Mouse (Mus musculus): ENCODE measurements around the gene Olfr434. TPM values are rescaled to one million over a fixed set of nuclear protein-coding genes. Genes with fewer than 3 reads are reported as not detected.
"Not testable (repeated sequence)": the region's sequence is repeated elsewhere in the genome, so short reads cannot be mapped to it uniquely, and the experiment has no call there.

Gene Olfr434
- total RNA-seq (2021): not detected
- long read RNA-seq, experiment 1: 0 reads
- long read RNA-seq, experiment 2: 0 reads

- not testable (repeated sequence) for DNase-seq (ENCODE audit: low spot score in 2 of 2)
Measured at GRCm38 (mm10) chr6:43212873-43213272, at the start of gene Olfr434. TSS of gene Olfr434 (plus strand) at chr6:43213021.

DNA sequence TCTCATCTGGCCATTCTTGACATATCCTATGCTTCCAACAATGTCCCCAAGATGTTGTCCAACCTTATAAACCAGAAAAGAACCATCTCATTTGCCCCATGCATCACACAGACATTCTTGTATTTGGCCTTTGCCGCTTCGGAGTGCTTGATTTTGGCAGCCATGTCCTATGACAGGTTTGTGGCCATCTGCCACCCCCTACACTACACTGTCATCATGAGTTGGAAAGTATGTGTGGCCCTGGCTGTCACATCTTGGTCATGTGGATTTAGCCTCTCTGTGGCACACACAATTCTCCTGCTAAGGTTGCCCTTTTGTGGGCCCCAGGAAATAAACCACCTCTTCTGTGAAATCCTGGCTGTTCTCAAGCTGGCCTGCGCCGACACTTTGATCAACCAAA lies 45.6 kb upstream of the Olfr434 start:
- no peak for DNase-seq (ENCODE audit: low spot score in 2 of 2)

DNA sequence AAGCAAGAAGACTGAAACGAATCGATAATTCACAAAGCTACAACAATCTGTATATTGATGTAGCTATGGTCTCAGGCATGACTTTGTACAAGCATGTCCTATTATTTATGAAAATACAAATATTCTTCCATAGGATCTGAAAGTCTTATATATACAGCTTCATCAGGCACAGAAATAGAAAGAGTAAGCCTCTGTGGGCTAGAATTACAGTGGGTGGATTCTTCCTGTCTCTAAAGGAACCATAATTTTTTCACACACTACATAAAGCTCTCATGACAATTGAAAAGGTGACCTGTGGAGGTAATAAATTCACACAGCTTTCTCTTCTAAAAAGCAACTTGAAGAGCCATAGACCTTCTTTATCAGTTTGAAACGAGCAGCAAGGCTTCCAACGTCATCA lies 41.0 kb upstream of the Olfr434 start, which contains the start of gene Olfr13:
TSS of gene Olfr13 (plus strand) at position 301 of the 400 bp plus-strand sequence.
- no peak for DNase-seq (ENCODE audit: low spot score in 2 of 2)

GRCm38 (mm10) chr6:43178129-43178528 lies 34.7 kb upstream of the Olfr434 start:
- DNase-seq (ENCODE audit: low spot score in 2 of 2): no peak

DNA sequence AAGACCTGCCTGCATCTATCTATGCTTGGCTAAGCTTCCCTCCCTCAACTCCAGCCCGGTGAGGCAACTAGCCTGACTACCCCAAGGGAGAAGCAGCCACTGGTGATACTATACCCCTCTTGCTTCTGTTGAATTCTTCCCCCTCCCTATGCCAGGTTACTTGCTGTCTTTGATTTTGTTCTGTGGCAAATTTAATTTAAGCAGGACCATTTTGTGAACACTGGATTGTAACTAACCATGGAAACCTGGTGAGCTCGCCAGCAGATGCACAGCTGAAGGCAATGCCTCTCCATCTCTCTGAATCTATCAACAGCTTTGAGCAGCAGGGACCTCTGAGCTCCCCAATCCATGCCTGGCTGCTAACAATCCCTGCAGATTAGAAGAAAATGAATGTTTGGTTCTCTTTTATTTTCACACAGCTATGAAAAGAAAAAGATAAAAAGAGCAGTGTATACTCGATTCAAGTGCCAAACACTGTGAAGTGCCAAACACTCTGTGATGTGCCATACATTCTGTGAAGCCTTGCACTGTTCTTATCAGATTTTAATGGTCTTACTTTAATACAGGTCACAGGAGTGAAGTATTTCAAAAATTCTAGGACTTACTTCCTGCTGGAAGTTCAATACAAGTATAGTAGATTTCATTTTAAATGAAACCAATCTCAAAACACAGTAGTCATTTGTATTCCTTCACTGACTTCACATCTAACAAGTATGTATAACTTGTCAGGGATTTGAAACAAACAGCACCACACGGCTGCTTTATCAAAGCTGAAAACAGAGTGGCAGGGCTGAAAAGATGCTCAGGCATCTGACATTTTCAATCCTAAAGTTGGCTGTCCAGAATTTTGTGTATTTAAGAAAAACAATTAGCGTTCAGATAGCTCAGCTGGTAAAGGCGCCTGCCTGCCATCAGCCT lies 34.0 kb upstream of the Olfr434 start:
- DNase-seq (ENCODE audit: low spot score in 2 of 2): no peak

DNA sequence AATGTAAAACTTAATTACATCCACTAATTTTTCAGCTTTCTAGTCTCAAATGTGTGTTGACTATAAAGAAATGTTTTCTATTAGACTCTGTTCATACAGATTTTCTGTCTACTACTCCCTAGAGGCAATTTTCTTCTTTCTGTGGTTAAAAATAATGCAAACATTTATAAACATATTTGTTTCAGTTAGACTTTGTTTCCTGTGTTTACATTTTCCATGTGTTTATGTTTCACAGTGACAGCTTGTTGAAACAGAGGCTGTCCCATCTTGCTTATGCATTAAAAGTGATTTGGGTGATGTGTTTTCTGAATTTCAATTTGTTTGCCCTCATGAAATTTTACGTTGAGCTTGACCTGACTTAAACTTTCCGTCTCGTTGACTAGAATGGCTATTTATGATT lies 21.8 kb upstream of the Olfr434 start:
- no peak for DNase-seq (ENCODE audit: low spot score in 2 of 2)

DNA sequence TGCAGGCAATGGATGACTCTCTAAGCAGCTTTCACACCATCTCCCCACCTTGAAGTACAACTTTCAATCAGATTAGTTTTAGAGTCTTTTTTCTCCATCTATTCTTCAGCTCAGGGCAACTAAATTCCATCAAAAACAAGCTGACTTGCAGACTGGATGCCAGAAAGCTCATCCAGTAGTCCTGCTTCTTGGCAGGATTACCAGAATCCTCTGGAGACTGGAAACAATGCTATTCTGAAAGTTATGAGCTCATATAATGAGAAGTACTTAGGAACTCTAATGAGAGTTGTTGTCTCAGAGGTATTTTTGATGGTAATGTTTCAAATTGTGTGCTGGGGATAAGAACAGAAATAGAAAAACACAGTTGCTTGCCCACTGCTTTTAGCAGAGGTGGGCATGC lies 16.0 kb upstream of the Olfr434 start, which contains the start of gene Olfr435:
TSS of gene Olfr435 (plus strand) at position 366 of the 400 bp plus-strand sequence.
- DNase-seq (ENCODE audit: low spot score in 2 of 2): no peak

DNA sequence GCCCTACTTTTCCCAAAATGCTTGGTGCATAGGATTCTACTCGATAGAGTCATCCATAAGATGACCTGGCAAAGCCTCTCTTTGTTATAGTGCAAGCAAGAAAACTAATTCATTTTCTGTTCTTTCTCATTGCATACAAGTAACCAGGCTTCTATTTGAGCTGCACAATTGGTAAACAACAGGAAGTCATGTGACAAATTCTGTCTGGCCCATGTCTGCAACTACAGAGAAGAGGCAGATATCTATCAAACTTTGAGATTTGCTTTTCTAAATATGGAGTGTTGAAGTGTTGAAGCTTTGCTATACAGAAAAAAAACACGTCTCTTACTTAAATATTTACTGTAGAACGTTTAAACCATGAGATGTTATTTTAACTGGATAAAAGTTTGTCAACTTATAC lies 14.7 kb upstream of the Olfr434 start:
- no peak for DNase-seq (ENCODE audit: low spot score in 2 of 2)

GRCm38 (mm10) chr6:43202786-43203185 lies 10.0 kb upstream of the Olfr434 start:
- DNase-seq (ENCODE audit: low spot score in 2 of 2): no peak

- no peak for DNase-seq (ENCODE audit: low spot score in 2 of 2)
Measured at GRCm38 (mm10) chr6:43205355-43205754, 7.5 kb upstream of the Olfr434 start.

- DNase-seq (ENCODE audit: low spot score in 2 of 2): not testable (repeated sequence)
Measured at GRCm38 (mm10) chr6:43231255-43231654, 18.4 kb downstream of the Olfr434 start, which contains the start of gene Olfr47. TSS of gene Olfr47 (plus strand) at chr6:43231529.

- DNase-seq (ENCODE audit: low spot score in 2 of 2): no peak
Measured at GRCm38 (mm10) chr6:43242061-43242460, 29.2 kb downstream of the Olfr434 start.

- DNase-seq (ENCODE audit: low spot score in 2 of 2): no peak
Measured at GRCm38 (mm10) chr6:43247396-43247795, 34.6 kb downstream of the Olfr434 start.

DNA sequence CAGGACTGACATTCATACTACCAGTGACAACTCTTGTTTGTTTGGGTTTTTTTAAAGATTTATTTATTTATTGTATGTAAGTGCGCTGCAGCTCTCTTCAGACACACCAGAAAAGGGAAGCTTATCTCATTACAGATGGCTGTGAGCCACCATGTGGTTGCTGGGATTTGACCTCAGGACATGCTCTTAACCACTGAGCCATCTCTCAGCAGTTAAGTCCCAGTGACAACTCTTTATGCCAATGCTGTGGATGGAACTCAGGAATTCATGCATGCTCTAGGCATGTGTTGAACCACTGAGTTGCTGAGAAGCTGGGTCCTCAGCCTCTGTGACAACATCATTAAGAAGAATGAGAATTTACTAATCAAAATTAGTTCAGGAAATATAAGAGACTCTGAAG lies 40.2 kb downstream of the Olfr434 start:
- no peak for DNase-seq (ENCODE audit: low spot score in 2 of 2)

DNA sequence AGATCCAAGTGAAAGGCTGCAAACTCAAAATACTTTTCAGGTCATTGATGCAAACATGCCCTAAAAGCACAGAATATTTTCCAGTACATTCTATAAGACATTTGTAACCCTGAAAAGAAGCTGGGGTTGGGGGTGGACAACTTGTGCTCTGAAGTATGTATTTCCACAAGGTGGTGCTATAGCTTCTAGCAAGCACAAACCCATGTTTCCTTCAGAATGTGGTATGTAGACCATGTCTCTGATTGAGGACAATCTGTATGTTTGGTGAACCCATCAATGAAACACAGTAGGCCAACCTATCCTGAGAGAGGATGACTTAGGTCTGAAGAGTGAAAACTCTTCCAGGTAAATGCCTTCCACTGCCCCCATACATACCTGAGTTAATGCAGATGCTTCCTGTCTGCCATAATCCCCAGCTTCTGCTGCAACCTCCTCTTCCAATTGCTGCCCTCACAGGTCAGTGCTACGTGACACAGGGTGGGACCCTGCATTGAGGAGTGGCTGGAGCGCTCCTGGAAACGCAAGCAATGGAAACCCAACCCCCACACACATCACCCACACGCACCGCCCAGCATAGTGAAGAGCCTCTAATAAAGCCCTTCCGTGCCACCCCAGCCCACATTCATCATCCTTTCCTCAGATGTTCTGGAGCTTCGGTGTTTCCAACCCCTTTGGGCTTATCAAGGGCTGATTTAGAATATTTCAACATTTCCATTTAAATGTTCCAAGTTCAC lies 41.5 kb downstream of the Olfr434 start:
- no peak for DNase-seq (ENCODE audit: low spot score in 2 of 2)

GRCm38 (mm10) chr6:43260756-43261155 lies 47.9 kb downstream of the Olfr434 start:
- no peak for DNase-seq (ENCODE audit: low spot score in 2 of 2)

- peak; percentile 60 to 63 for DNase-seq (ENCODE audit: low spot score in 2 of 2)
Measured at GRCm38 (mm10) chr6:43265363-43266041, 52.7 kb downstream of the Olfr434 start, which contains the start of gene Arhgef5. TSS of gene Arhgef5 (plus strand) at chr6:43265582.

- DNase-seq (ENCODE audit: low spot score in 2 of 2): peak; percentile 9 to 41
Measured at GRCm38 (mm10) chr6:43266356-43266755, 53.5 kb downstream of the Olfr434 start.

Data from adrenal gland, adult 18-20 months (tissue).